Mouse (Mus musculus) C2C12 (cell line): ENCODE measurements around the gene Vinac1. TPM values are rescaled to one million over a fixed set of nuclear protein-coding genes. Genes with fewer than 3 reads are reported as not detected.
"Not testable (repeated sequence)": the region's sequence is repeated elsewhere in the genome, so short reads cannot be mapped to it uniquely, and the experiment has no call there.

ENCODE experiments used
- H3K27me3 ChIP-seq: one replicate; pipeline ENCODE4 v1.6.1; 2011; ENCODE audit not compliant: control insufficient read depth, insufficient read depth, insufficient read length
- H3K36me3 ChIP-seq: one replicate; pipeline ENCODE4 v1.6.1; 2011; ENCODE audit not compliant: control insufficient read depth, insufficient read depth
- H3K4me3 ChIP-seq: one replicate; pipeline ENCODE4 v1.5.1; 2011; ENCODE audit warnings: mild to moderate bottlenecking, control low read depth; ENCODE audit not compliant: poor library complexity, insufficient read depth, severe bottlenecking
- H3K79me2 ChIP-seq: one replicate; pipeline ENCODE4 v1.6.1; 2011; ENCODE audit not compliant: control insufficient read depth, insufficient read depth
- H3K79me3 ChIP-seq: one replicate; pipeline ENCODE4 v1.6.1; 2011; ENCODE audit warnings: low read depth, control low read depth
- H3ac ChIP-seq: one replicate; pipeline ENCODE3; 2011; ENCODE audit warnings: low read depth; ENCODE audit not compliant: control insufficient read depth, insufficient read length
- CEBPB ChIP-seq: IDR thresholded peaks from one replicate; pipeline ENCODE4 v1.6.1; 2011; ENCODE audit warnings: low read depth, mild to moderate bottlenecking, control low read depth, moderate library complexity
- CTCF ChIP-seq: IDR thresholded peaks from one replicate; pipeline ENCODE4 v1.5.1; 2011; ENCODE audit not compliant: control insufficient read depth, insufficient read depth, insufficient read length
- FOSL1 ChIP-seq: IDR thresholded peaks from one replicate; pipeline ENCODE4 v1.8.0; 2011; ENCODE audit warnings: mild to moderate bottlenecking, low read length; ENCODE audit not compliant: poor library complexity, insufficient read depth, severe bottlenecking
- MAX ChIP-seq: IDR thresholded peaks from one replicate; pipeline ENCODE4 v1.6.1; 2011; ENCODE audit warnings: mild to moderate bottlenecking, control low read depth
- MYOD1 ChIP-seq: IDR thresholded peaks from one replicate; pipeline ENCODE4 v1.6.1; 2011; ENCODE audit warnings: low read depth; ENCODE audit not compliant: control insufficient read depth, insufficient read length
- MYOG ChIP-seq: IDR thresholded peaks from one replicate; pipeline ENCODE4 v1.6.1; 2011; ENCODE audit not compliant: control insufficient read depth, insufficient read length; ENCODE audit errors: extremely low read depth
- USF1 ChIP-seq: IDR thresholded peaks from one replicate; pipeline ENCODE4 v1.6.1; 2011; ENCODE audit warnings: low read depth, mild to moderate bottlenecking, control low read depth, moderate library complexity
- polyA plus RNA-seq: library from polyadenylated mRNA; unstranded; fragments of >200 nt; fragmentation: generic; extraction: Trizol; gene quantifications from one replicate; pipeline ENCODE4 v1.2.1, GENCODE M21; 2012; ENCODE audit warnings: missing spikeins

Vinac1 gene
- polyA plus RNA-seq, 1 experiment = not detected

DNA sequence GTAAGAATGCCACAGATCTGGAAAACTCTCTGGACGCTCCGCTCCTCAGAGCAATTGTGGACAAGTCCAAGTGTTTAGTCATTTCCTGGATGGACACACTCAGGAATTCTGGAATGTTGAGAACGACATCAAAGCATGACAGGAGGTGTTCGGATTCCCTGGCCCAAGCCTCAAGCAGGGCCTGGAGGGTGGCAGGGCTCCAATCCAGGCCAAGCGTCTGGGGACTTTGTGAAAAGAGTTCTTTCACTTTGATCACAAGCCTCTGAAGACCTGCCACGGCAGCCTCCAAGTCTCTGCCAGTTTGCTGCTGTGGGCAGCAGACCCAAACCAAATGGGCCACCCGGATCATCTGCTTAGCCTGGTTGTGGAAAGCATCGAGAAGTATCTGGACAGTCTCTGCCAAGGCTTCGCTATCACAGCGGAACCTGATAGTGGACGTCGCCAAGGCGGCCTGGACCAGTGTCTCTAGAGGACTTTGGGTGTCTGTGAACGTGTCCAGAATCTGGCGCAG, 9.5 kb downstream of the Vinac1 start:
- no peak for TF ChIP-seq CTCF
- TF ChIP-seq MAX = no peak
- TF ChIP-seq USF1 = no peak
- TF ChIP-seq FOSL1 = no peak
- TF ChIP-seq MYOG = no peak
- no peak for TF ChIP-seq CEBPB
- no peak for TF ChIP-seq MYOD1
- no peak overlapping the region for H3K4me3 ChIP-seq
- H3K79me2 ChIP-seq = no peaks in the 10 kb centered on the region
- H3K36me3 ChIP-seq = no peaks in the 10 kb centered on the region
- no peaks in the 10 kb centered on the region for H3K79me3 ChIP-seq
- H3K27me3 ChIP-seq = no peaks in the 10 kb centered on the region
- H3ac ChIP-seq = no peak overlapping the region

DNA sequence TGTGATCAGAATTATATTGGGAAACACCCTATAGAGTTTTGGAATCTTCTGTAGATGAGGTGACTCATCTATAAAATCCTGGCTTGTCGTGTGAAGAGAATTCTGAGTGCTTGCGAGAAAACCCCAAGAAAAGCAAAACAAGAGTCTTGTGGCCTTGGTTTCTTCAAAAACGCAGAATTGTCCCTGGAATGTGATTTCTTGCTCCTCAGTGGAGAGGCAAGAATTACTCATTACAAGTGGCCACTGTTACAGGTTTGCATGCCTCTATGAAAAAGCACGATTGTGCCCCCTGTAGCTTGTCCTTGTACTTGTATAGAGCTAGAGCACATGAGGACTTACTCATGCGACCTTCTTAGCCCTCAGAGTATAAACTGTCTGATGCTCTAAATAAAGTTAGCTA, 12.6 kb downstream of the Vinac1 start:
- no peak overlapping the region for H3ac ChIP-seq
- H3K79me2 ChIP-seq = no peaks in the 10 kb centered on the region
- no peak for TF ChIP-seq MYOG
- TF ChIP-seq USF1 = no peak
- TF ChIP-seq CEBPB = no peak
- no peaks in the 10 kb centered on the region for H3K36me3 ChIP-seq
- no peak overlapping the region for H3K4me3 ChIP-seq
- no peaks in the 10 kb centered on the region for H3K27me3 ChIP-seq
- H3K79me3 ChIP-seq = no peaks in the 10 kb centered on the region

- Histone ChIP-seq H3K79me2 (no peaks in the 10 kb centered on the region), H3ac (no peak overlapping the region), H3K36me3 (no peaks in the 10 kb centered on the region), H3K4me3 (no peak overlapping the region), H3K79me3 (no peaks in the 10 kb centered on the region), H3K27me3 (no peaks in the 10 kb centered on the region)
- TF ChIP-seq USF1 (no peak), FOSL1 (no peak), CTCF (no peak), MAX (no peak), MYOD1 (no peak), MYOG (no peak), CEBPB (no peak)
Measured at GRCm38 (mm10) chr2:129024820-129025219, 23.2 kb downstream of the Vinac1 start.

DNA sequence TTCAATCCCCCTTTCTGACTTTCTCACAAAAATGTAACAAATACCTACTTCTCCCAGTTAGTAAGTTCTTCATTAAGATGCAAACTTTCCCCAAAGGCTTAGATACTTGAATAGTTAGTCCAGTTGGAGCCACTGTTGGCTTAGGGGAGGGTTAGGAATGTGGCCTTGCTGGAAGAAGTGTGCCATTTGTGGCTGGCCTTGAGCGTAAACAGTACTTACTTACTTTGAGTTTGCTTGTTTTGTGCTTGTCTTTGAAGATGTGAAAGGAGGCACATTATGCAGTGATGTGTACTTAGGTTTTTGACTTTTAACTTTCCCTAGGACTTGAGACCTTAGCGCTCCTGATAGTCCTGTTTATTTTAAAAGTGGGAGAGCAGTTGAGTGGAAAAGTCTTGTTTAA, 27.9 kb downstream of the Vinac1 start:
- H3K79me3 ChIP-seq = no peaks in the 10 kb centered on the region
- TF ChIP-seq MYOG (no peak), USF1 (no peak), MYOD1 (no peak), CEBPB (no peak), MAX (no peak), CTCF (no peak), FOSL1 (no peak)
- H3K27me3 ChIP-seq = no peaks in the 10 kb centered on the region
- H3K4me3 ChIP-seq = no peak overlapping the region
- no peak overlapping the region for H3ac ChIP-seq
- H3K79me2 ChIP-seq = no peaks in the 10 kb centered on the region
- no peaks in the 10 kb centered on the region for H3K36me3 ChIP-seq

DNA sequence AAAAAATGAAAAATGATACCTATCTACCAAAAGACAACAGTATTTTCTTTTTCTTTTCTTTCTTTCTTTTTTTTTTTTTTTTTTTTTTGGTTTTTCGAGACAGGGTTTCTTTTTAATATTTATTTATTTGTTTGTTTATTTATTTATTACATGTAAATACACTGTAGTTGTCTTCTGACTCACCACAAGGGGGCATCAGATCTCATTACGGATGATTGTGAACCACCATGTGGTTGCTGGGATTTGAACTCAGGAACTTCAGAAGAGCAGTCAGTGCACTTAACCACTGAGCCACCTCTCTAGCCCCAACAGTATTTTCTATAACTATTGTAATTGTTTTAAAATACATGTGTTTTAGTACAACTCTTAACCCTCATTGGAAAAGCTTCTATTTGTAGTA, 39.1 kb downstream of the Vinac1 start:
- not testable (repeated sequence) for H3K4me3 ChIP-seq, H3K27me3 ChIP-seq, H3K36me3 ChIP-seq, H3ac ChIP-seq, H3K79me3 ChIP-seq, H3K79me2 ChIP-seq

GRCm38 (mm10) chr2:129006194-129006749, 41.7 kb downstream of the Vinac1 start:
- Histone ChIP-seq H3ac (no peak overlapping the region), H3K79me2 (no peaks in the 10 kb centered on the region), H3K79me3 (no peaks in the 10 kb centered on the region), H3K27me3 (no peaks in the 10 kb centered on the region), H3K36me3 (no peaks in the 10 kb centered on the region), H3K4me3 (no peak overlapping the region)
- no peak for TF ChIP-seq CEBPB
- no peak for TF ChIP-seq FOSL1
- no peak for TF ChIP-seq CTCF
- no peak for TF ChIP-seq MYOD1
- no peak for TF ChIP-seq MYOG
- no peak for TF ChIP-seq MAX
- TF ChIP-seq USF1 = no peak
